Mouse (Mus musculus) kidney, postnatal 0 days (tissue): ENCODE results near the gene Trpm1. TPM values are rescaled to one million over a fixed set of nuclear protein-coding genes. Genes with fewer than 3 reads are reported as not detected.

Experiments
- ATAC-seq: fragments of 200-750 bp; cut with Nextera tagmentation; replicated peaks from 2 replicates; pipeline ENCODE4 v1.8.0; 2017; ENCODE audit warnings: low read depth, moderate number of reproducible peaks, moderate TSS enrichment, moderate library complexity; ENCODE audit not compliant: low FRiP score
- DNase-seq: peaks from one replicate; pipeline ENCODE4 v3.0.0-alpha.2; 2016; ENCODE audit warnings: low spot score
- H3K27ac ChIP-seq: fragments of 300-500 bp; sonication (generic); 2 replicates; pipeline ENCODE4 v1.5.1; 2014; ENCODE audit warnings: mild to moderate bottlenecking
- H3K27me3 ChIP-seq: fragments of 300-500 bp; sonication (generic); 2 replicates; pipeline ENCODE4 v1.6.1; 2014; ENCODE audit warnings: low read length, mixed read lengths; ENCODE audit not compliant: insufficient read depth
- H3K36me3 ChIP-seq: fragments of 300-500 bp; sonication (generic); 2 replicates; pipeline ENCODE4 v1.6.1; 2014; ENCODE audit warnings: low read length, mixed read lengths; ENCODE audit not compliant: insufficient read depth
- H3K4me1 ChIP-seq: fragments of 300-500 bp; sonication (generic); replicated peaks from 2 replicates; pipeline ENCODE4 v1.6.1; 2014; ENCODE audit warnings: antibody characterized with exemption, low read length, mixed read lengths; ENCODE audit not compliant: insufficient read depth
- H3K4me2 ChIP-seq: fragments of 300-500 bp; sonication (generic); 2 replicates; pipeline ENCODE4 v1.6.1; 2014; ENCODE audit warnings: mild to moderate bottlenecking, low read length, moderate library complexity, mixed read lengths
- H3K4me3 ChIP-seq: fragments of 300-500 bp; sonication (generic); replicated peaks from 2 replicates; pipeline ENCODE4 v1.5.1; 2014; ENCODE audit warnings: low read depth, low read length
- H3K9ac ChIP-seq: fragments of 300-500 bp; sonication (generic); 2 replicates; pipeline ENCODE4 v1.6.1; 2014; ENCODE audit warnings: low read depth, low read length
- H3K9me3 ChIP-seq: fragments of 300-500 bp; sonication (generic); replicated peaks from 2 replicates; pipeline ENCODE4 v1.6.1; 2016; ENCODE audit warnings: low read length, inconsistent platforms, mixed read lengths
- CTCF ChIP-seq: IDR thresholded peaks from 2 replicates; pipeline ENCODE4 v1.5.1; 2016; ENCODE audit warnings: antibody characterized with exemption, low read depth, mild to moderate bottlenecking, moderate library complexity
- WGBS: fragments of 180-500 bp; shearing (Covaris S2); extraction: QIAGEN DNeasy Blood & Tissue Kit; methylation state at CpG from one replicate; pipeline ENCODE4 v1.1.7; 2014; 5-methylcytosine and 5-hydroxymethylcytosine counted together
- polyA plus RNA-seq: library from polyadenylated mRNA; unstranded; fragments of >200 nt; fragmentation: Nextera tagmentation; extraction: Ambion mirVana; gene quantifications from 2 replicates; pipeline ENCODE4 v1.2.1, GENCODE M21; 2015

The Trpm1 gene
- polyA plus RNA-seq, 1 experiment from 2014 or later: 0.18 TPM

DNA sequence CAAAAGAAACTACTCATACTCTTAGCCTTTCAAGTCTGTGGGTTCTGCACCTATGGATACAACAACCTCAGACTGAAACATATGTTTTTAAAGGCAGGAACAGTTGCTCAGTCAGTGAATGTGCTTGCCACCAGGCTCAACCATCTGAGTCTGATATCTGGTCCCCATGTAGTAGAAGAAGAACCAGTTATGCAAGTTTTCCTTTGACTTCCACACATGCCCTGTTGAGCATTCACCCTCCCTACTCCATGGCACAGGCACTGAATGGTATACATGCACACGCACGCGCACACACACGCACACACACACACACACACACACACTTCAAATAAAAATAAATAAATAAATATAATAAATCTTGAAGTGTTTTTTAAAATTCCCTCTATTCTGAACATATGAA, 113.0 kb downstream of the Trpm1 start:
- ATAC-seq (no peak), DNase-seq (no peak)
- Histone ChIP-seq H3K27me3 (peaks cover 4% of the 10 kb centered on the region; the same call in 1 of the 2 replicates), H3K4me3 (no peak overlapping the region), H3K9me3 (no peaks in the 10 kb centered on the region), H3K27ac (no peak overlapping the region), H3K9ac (no peak overlapping the region), H3K36me3 (no peaks in the 10 kb centered on the region), H3K4me1 (no peaks in the 10 kb centered on the region), H3K4me2 (no peak overlapping the region)
- TF ChIP-seq CTCF: no peak
- WGBS: 82% methylated on average over 4 of the region's 4 CpGs

DNA sequence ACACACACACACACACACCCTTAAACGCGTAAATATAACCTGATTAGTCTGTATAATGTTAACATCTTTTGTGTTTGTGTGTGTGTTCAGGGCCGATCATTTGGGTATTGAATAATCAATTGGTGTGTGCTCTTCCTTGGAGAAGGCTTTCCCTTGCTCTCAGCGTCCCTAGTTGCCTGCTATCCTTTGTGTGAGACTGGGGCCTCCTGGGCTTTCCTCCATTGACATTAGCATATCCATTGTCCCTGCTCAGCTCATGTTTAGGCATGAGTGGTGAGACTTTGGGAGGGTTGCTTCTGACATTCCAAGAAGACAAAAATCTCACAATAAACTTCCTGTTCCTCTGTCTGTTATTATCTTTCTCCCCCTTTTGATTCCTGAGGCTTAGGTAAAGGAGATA, 118.3 kb downstream of the Trpm1 start:
- H3K9ac ChIP-seq: no peak overlapping the region
- H3K36me3 ChIP-seq: no peaks in the 10 kb centered on the region
- no peak for ATAC-seq
- H3K9me3 ChIP-seq: no peaks in the 10 kb centered on the region
- DNase-seq: no peak
- H3K4me3 ChIP-seq: no peak overlapping the region
- no peak for TF ChIP-seq CTCF
- H3K27me3 ChIP-seq: peaks cover 4% of the 10 kb centered on the region; the same call in 1 of the 2 replicates
- no peak overlapping the region for H3K27ac ChIP-seq
- H3K4me2 ChIP-seq: no peak overlapping the region
- no peaks in the 10 kb centered on the region for H3K4me1 ChIP-seq
- WGBS: 55% methylated on average over 4 of the region's 4 CpGs

DNA sequence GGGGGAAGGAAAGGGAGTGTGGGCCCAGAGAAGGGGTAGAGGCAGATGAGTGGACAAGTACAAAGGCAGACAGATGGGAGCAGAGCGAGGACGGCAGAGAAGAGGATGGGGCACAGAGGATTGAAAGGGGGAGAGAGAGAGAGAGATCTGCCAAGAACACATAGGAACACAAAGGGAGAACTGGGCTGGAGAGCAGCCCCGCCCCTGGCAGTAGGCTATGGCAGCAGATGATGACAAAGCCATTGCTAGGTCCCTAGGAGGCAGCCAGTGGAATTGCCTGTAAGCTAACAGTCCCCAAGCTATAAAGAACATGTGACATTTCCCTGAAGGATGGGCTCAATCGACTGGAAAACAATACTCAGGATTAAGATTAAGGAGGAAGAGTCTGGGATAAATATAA, 121.9 kb downstream of the Trpm1 start:
- Histone ChIP-seq H3K27me3 (no peaks in the 10 kb centered on the region), H3K27ac (no peak overlapping the region), H3K36me3 (no peaks in the 10 kb centered on the region), H3K4me3 (no peak overlapping the region), H3K9ac (no peak overlapping the region), H3K4me2 (no peak overlapping the region), H3K4me1 (no peaks in the 10 kb centered on the region), H3K9me3 (no peaks in the 10 kb centered on the region)
- TF ChIP-seq CTCF: no peak
- ATAC-seq: no peak
- no peak for DNase-seq
- WGBS: 70% methylated on average over 4 of the region's 4 CpGs

DNA sequence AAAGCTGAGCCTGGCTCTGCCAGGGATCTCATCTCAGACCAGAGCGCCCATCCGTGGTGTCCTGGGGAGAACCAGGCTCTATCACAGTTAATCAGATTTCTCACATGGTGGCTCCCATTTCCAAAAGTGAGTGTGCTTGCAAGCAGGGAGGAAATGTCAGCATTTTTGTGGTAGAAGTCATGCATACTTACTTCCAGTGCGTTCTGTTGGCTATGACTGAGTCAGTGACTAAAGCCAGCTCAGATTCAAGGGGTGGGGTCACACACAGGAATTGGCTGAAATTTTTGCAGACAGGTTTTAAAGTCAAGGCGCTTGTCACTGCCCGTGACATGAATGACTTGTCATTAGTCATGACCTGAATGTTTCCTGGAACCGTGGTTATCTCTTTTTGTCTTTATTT, 123.3 kb downstream of the Trpm1 start:
- no peaks in the 10 kb centered on the region for H3K36me3 ChIP-seq
- no peak overlapping the region for H3K9ac ChIP-seq
- no peak for TF ChIP-seq CTCF
- no peak overlapping the region for H3K4me3 ChIP-seq
- H3K27me3 ChIP-seq: no peaks in the 10 kb centered on the region
- H3K4me1 ChIP-seq: no peaks in the 10 kb centered on the region
- 31% methylated on average over 6 of the region's 6 CpGs for WGBS
- no peak overlapping the region for H3K4me2 ChIP-seq
- DNase-seq (peak; percentile 16), ATAC-seq (no peak)
- no peak overlapping the region for H3K27ac ChIP-seq
- H3K9me3 ChIP-seq: no peaks in the 10 kb centered on the region

DNA sequence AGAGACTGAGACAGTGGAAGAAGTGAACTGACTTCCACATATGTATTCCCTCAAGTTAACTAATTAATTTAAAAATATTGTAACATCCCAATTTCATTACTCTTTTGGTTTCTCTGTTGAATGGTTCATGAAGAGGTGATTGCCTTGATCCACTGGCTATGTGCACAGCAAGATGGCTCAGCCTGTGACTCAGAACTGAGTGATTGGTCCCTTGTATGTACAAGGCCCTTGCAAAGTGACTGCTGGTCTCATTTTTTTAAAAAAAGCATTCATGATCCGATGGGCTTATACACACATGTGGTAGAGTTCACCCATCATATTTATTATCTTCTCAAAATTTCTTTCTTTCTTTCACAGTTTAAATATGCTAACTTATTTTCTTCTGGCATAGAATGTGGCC, 124.9 kb downstream of the Trpm1 start:
- 89% methylated on average over 1 of the region's 1 CpGs for WGBS
- no peaks in the 10 kb centered on the region for H3K9me3 ChIP-seq
- TF ChIP-seq CTCF: no peak
- no peak for ATAC-seq
- H3K27ac ChIP-seq: no peak overlapping the region
- no peak overlapping the region for H3K9ac ChIP-seq
- H3K36me3 ChIP-seq: no peaks in the 10 kb centered on the region
- H3K4me2 ChIP-seq: no peak overlapping the region
- no peak for DNase-seq
- no peaks in the 10 kb centered on the region for H3K4me1 ChIP-seq
- H3K27me3 ChIP-seq: no peaks in the 10 kb centered on the region
- H3K4me3 ChIP-seq: no peak overlapping the region

DNA sequence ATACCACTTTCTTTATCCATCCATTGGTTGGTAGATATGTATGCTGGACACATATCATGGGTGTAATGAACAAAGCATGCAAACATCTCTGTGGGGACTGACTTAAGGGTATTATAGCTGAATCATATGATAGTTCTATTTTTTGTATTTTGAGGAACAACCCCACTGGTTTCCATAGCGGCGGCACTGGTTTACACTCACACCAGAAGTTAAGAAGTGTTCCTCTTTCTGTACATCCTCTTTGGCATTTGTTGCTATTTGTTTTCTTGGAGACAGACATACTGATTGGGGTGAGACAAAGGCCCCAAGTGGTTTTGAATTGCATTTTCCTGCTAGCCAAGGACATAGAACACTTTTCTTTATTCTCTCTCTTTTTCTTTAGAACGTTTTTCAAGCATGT, 125.9 kb downstream of the Trpm1 start:
- TF ChIP-seq CTCF: no peak
- DNase-seq (no peak), ATAC-seq (no peak)
- H3K27me3 ChIP-seq: no peaks in the 10 kb centered on the region
- no peaks in the 10 kb centered on the region for H3K9me3 ChIP-seq
- no peak overlapping the region for H3K27ac ChIP-seq
- no peaks in the 10 kb centered on the region for H3K36me3 ChIP-seq
- no peak overlapping the region for H3K9ac ChIP-seq
- no peak overlapping the region for H3K4me2 ChIP-seq
- H3K4me1 ChIP-seq: no peaks in the 10 kb centered on the region
- H3K4me3 ChIP-seq: no peak overlapping the region
- 84% methylated on average over 3 of the region's 3 CpGs for WGBS

DNA sequence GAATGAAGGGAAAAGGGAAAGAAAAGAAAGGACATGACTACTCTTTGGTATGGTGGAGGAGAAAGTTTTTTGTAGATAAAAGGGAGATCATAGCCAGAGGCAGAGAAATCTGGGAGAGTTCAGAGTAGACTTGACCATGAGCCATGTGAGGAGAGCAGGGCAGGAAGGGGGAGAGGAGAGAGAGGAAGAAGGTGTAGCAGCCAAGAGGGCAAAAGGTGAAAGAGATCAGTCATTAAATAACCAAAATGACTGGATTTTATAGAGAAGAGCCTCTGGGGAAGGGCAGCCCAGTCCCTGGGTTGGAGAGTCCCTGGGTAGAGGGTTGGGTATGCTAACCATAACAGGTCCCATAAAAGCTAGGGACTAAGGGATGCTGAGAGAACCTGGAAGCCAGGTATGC, 132.9 kb downstream of the Trpm1 start:
- Histone ChIP-seq H3K9me3 (no peaks in the 10 kb centered on the region), H3K9ac (no peak overlapping the region), H3K36me3 (no peaks in the 10 kb centered on the region), H3K4me3 (no peak overlapping the region), H3K27me3 (no peaks in the 10 kb centered on the region), H3K27ac (no peak overlapping the region), H3K4me1 (no peaks in the 10 kb centered on the region), H3K4me2 (peak overlapping the region; percentile 45)
- TF ChIP-seq CTCF: no peak
- ATAC-seq (no peak), DNase-seq (no peak)
